Mouse (Mus musculus) hindbrain, postnatal 0 days (tissue): ENCODE data around the gene Phactr3. TPM values are rescaled to one million over a fixed set of nuclear protein-coding genes. Genes with fewer than 3 reads are reported as not detected.
A peak's percentile ranks its signal among the peaks of the same experiment; 100 is the strongest.

Experiments used
- ATAC-seq: fragments of 200-750 bp; cut with Nextera tagmentation; 2 replicates; pipeline ENCODE4 v1.8.0; 2017; ENCODE audit warnings: mild to moderate bottlenecking, moderate TSS enrichment, moderate library complexity
- DNase-seq: peaks from one replicate; pipeline ENCODE4 v3.0.0-alpha.2; 2015; ENCODE audit warnings: low spot score
- H3K27ac ChIP-seq: fragments of 300-500 bp; sonication (generic); 2 replicates; pipeline ENCODE4 v1.5.1; 2014; ENCODE audit warnings: mild to moderate bottlenecking
- H3K27me3 ChIP-seq: fragments of 300-500 bp; sonication (generic); 2 replicates; pipeline ENCODE4 v1.6.1; 2014; ENCODE audit warnings: low read length, mixed read lengths; ENCODE audit not compliant: insufficient read depth
- H3K36me3 ChIP-seq: fragments of 300-500 bp; sonication (generic); 2 replicates; pipeline ENCODE4 v1.6.1; 2014; ENCODE audit warnings: low read length, mixed read lengths; ENCODE audit not compliant: insufficient read depth
- H3K4me1 ChIP-seq: fragments of 300-500 bp; sonication (generic); 2 replicates; pipeline ENCODE4 v1.6.1; 2014; ENCODE audit warnings: antibody characterized with exemption, low read length, mixed read lengths; ENCODE audit not compliant: insufficient read depth
- H3K4me2 ChIP-seq: fragments of 300-500 bp; sonication (generic); 2 replicates; pipeline ENCODE4 v1.6.1; 2014; ENCODE audit warnings: low read depth, mild to moderate bottlenecking, low read length, moderate library complexity, mixed read lengths
- H3K4me3 ChIP-seq: fragments of 300-500 bp; sonication (generic); 2 replicates; pipeline ENCODE4 v1.5.1; 2014; ENCODE audit warnings: low read length
- H3K9ac ChIP-seq: fragments of 300-500 bp; sonication (generic); replicated peaks from 2 replicates; pipeline ENCODE4 v1.6.1; 2014; ENCODE audit warnings: mild to moderate bottlenecking, low read length, moderate library complexity, mixed read lengths
- H3K9me3 ChIP-seq: fragments of 300-500 bp; sonication (generic); 2 replicates; pipeline ENCODE4 v1.6.1; 2016; ENCODE audit warnings: low read length, mixed read lengths
- CTCF ChIP-seq: IDR thresholded peaks from 2 replicates; pipeline ENCODE4 v1.5.1; 2016; ENCODE audit warnings: antibody characterized with exemption, control low read depth, low read depth
- WGBS: fragments of 180-500 bp; shearing (Covaris S2); extraction: QIAGEN DNeasy Blood & Tissue Kit; methylation state at CpG from one replicate; pipeline ENCODE4 v1.1.7; 2014; 5-methylcytosine and 5-hydroxymethylcytosine counted together
- polyA plus RNA-seq: library from polyadenylated mRNA; unstranded; fragments of >200 nt; fragmentation: Nextera tagmentation; extraction: Ambion mirVana; gene quantifications from 2 replicates; pipeline ENCODE4 v1.2.1, GENCODE M21; 2015
- total RNA-seq: library from RNA; depleted of rRNA; stranded (reverse); fragments of >200 nt; gene quantifications from 2 replicates; pipeline ENCODE4 v1.2.3, GENCODE M21; 2014

The Phactr3 gene
- total and polyA plus RNA-seq, 2 experiments from 2014 or later = 66.2 to 92.7 TPM

GRCm38 (mm10) chr2:178119561-178120355, 983 bp downstream of the Phactr3 start:
- peak; percentile 6; the same call in 1 of the 2 replicates for TF ChIP-seq CTCF
- ATAC-seq (0 out of 2 replicates have a peak, but pooled peaks have one; percentile 3), DNase-seq (no peak)
- Histone ChIP-seq H3K27me3 (peaks cover 6% of the 10 kb centered on the region; the same call in 1 of the 2 replicates), H3K4me2 (peak overlapping the region; percentile 78), H3K36me3 (no peaks in the 10 kb centered on the region), H3K9ac (peak overlapping the region; percentile 60; the same call in 1 of the 2 replicates), H3K9me3 (no peaks in the 10 kb centered on the region), H3K4me3 (peak overlapping the region; percentile 55), H3K4me1 (peaks cover 6% of the 10 kb centered on the region; the same call in 1 of the 2 replicates), H3K27ac (no peak overlapping the region)
- 23% methylated on average over 19 of the region's 19 CpGs for WGBS

GRCm38 (mm10) chr2:178120356-178120645, 1.5 kb downstream of the Phactr3 start:
- H3K36me3 ChIP-seq = no peaks in the 10 kb centered on the region
- H3K27ac ChIP-seq = no peak overlapping the region
- TF ChIP-seq CTCF = no peak
- DNase-seq (no peak), ATAC-seq (no peak)
- H3K27me3 ChIP-seq = peaks cover 6% of the 10 kb centered on the region; the same call in 1 of the 2 replicates
- no peak overlapping the region for H3K4me3 ChIP-seq
- no peak overlapping the region for H3K9ac ChIP-seq
- no peaks in the 10 kb centered on the region for H3K9me3 ChIP-seq
- H3K4me1 ChIP-seq = peaks cover 6% of the 10 kb centered on the region; the same call in 1 of the 2 replicates
- no peak overlapping the region for H3K4me2 ChIP-seq

- Histone ChIP-seq H3K27ac (no peak overlapping the region), H3K9ac (no peak overlapping the region), H3K4me3 (no peak overlapping the region), H3K4me2 (no peak overlapping the region), H3K4me1 (peaks cover 6% of the 10 kb centered on the region; the same call in 1 of the 2 replicates), H3K27me3 (peaks cover 6% of the 10 kb centered on the region; the same call in 1 of the 2 replicates), H3K9me3 (no peaks in the 10 kb centered on the region), H3K36me3 (no peaks in the 10 kb centered on the region)
- no peak for TF ChIP-seq CTCF
- 89% methylated on average over 8 of the region's 8 CpGs for WGBS
- ATAC-seq (no peak), DNase-seq (no peak)
Observed at GRCm38 (mm10) chr2:178120651-178121374, 2.0 kb downstream of the Phactr3 start.

DNA sequence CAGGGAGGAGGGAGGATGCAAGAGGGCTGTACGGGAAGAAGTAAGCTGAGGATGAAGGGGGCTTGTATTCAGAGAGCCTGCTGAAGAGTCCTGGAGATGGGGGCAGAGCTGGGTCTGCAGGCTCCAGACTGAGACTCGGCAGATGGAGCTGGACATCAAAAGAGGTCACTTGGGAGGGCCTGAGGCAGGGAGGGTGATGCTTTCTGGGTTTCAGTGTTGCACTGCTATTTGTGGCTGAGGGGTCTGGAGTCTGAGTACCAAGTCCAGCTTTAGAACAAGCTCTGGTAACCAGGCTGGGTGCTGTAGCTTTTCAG, 2.6 kb downstream of the Phactr3 start:
- H3K36me3 ChIP-seq = no peaks in the 10 kb centered on the region
- H3K9ac ChIP-seq = no peak overlapping the region
- 44% methylated on average over 2 of the region's 2 CpGs for WGBS
- peaks cover 6% of the 10 kb centered on the region; the same call in 1 of the 2 replicates for H3K4me1 ChIP-seq
- ATAC-seq (no peak), DNase-seq (no peak)
- no peak overlapping the region for H3K4me3 ChIP-seq
- TF ChIP-seq CTCF = no peak
- H3K27ac ChIP-seq = no peak overlapping the region
- peaks cover 6% of the 10 kb centered on the region; the same call in 1 of the 2 replicates for H3K27me3 ChIP-seq
- no peaks in the 10 kb centered on the region for H3K9me3 ChIP-seq
- no peak overlapping the region for H3K4me2 ChIP-seq

DNA sequence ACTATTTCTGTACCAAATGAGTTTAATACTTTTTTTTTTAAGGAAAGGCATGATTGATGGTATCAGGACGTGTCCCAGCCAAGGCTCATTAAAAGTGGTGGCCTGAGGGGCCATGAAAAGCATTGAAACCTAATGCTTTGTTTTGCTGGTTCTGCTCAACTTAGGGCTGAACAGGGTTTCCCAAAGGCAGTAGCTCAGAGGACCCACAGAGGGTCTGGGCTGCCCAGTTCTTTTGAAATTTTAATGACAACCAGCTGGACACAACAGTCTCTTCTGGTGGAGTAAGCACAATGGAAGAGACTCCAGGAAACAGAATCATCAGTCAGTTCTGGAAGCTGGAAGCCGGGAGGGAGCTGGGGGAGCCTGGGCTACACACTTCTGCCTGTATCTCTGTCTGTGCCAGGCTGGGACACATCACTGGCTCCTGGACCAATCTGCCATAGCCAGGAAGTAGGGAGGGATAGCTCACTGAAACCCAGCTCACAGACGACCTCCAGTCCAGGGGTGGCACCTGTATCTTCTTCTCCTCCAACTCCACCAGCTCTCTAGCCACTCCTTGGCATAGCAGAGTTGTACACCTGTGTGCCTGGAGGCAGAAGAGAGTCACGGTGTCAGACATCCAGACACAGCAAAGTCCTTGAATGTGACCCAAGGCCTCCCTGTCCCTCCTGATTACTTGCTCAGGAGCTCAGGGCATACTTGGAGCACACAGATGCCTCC, 3.3 kb downstream of the Phactr3 start:
- Histone ChIP-seq H3K4me2 (no peak overlapping the region), H3K9ac (no peak overlapping the region), H3K27me3 (peaks cover 6% of the 10 kb centered on the region; the same call in 1 of the 2 replicates), H3K4me1 (peaks cover 6% of the 10 kb centered on the region; the same call in 1 of the 2 replicates), H3K4me3 (no peak overlapping the region), H3K9me3 (no peaks in the 10 kb centered on the region), H3K36me3 (no peaks in the 10 kb centered on the region), H3K27ac (no peak overlapping the region)
- no peak for DNase-seq
- WGBS = 35% methylated on average over 4 of the region's 4 CpGs
- no peak for TF ChIP-seq CTCF
- no peak for ATAC-seq

- TF ChIP-seq CTCF = no peak
- 83% methylated on average over 15 of the region's 15 CpGs for WGBS
- Histone ChIP-seq H3K9ac (no peak overlapping the region), H3K27ac (no peak overlapping the region), H3K27me3 (0 out of 2 replicates have a peak, but pooled peaks cover 6% of the 10 kb centered on the region), H3K36me3 (no peaks in the 10 kb centered on the region), H3K9me3 (no peaks in the 10 kb centered on the region), H3K4me2 (no peak overlapping the region), H3K4me3 (no peak overlapping the region), H3K4me1 (peaks cover 6% of the 10 kb centered on the region; the same call in 1 of the 2 replicates)
- ATAC-seq = no peak
- DNase-seq = no peak
Observed at GRCm38 (mm10) chr2:178123466-178123865, 4.7 kb downstream of the Phactr3 start.
